Mouse (Mus musculus) heart, embryonic 16.5 days (tissue): ENCODE measurements around the gene Gsdma3. TPM values are rescaled to one million over a fixed set of nuclear protein-coding genes. Genes with fewer than 3 reads are reported as not detected.

Source experiments
- ATAC-seq: fragments of 200-750 bp; cut with Nextera tagmentation; replicated peaks from 2 replicates; pipeline ENCODE4 v1.8.0; 2017; ENCODE audit warnings: moderate number of reproducible peaks; ENCODE audit not compliant: insufficient read depth, low FRiP score; ENCODE audit errors: extremely low read depth
- H3K27ac ChIP-seq: fragments of 300-500 bp; sonication (generic); 2 replicates; pipeline ENCODE4 v1.5.1; 2014; ENCODE audit warnings: mild to moderate bottlenecking, low read length, control low read depth, moderate library complexity
- H3K27me3 ChIP-seq: fragments of 300-500 bp; sonication (generic); 2 replicates; pipeline ENCODE4 v1.6.1; 2014; ENCODE audit warnings: low read length, mixed read lengths; ENCODE audit not compliant: control insufficient read depth, insufficient read depth
- H3K36me3 ChIP-seq: fragments of 300-500 bp; sonication (generic); 2 replicates; pipeline ENCODE4 v1.6.1; 2014; ENCODE audit not compliant: control insufficient read depth, insufficient read depth
- H3K4me1 ChIP-seq: fragments of 300-500 bp; sonication (generic); 2 replicates; pipeline ENCODE4 v1.6.1; 2014; ENCODE audit warnings: low read length, mixed read lengths; ENCODE audit not compliant: control insufficient read depth, insufficient read depth
- H3K4me2 ChIP-seq: fragments of 300-500 bp; sonication (generic); 2 replicates; pipeline ENCODE4 v1.6.1; 2014; ENCODE audit warnings: low read depth, mild to moderate bottlenecking, control low read depth, low read length
- H3K4me3 ChIP-seq: fragments of 300-500 bp; sonication (generic); 2 replicates; pipeline ENCODE4 v1.5.1; 2014; ENCODE audit warnings: mild to moderate bottlenecking, control low read depth, low read length
- H3K9ac ChIP-seq: fragments of 300-500 bp; sonication (generic); 2 replicates; pipeline ENCODE4 v1.6.1; 2014; ENCODE audit warnings: low read length, control low read depth
- H3K9me3 ChIP-seq: fragments of 300-500 bp; sonication (generic); replicated peaks from 2 replicates; pipeline ENCODE4 v1.6.1; 2016; ENCODE audit warnings: low read length; ENCODE audit not compliant: control insufficient read depth
- WGBS: fragments of 180-500 bp; shearing (Covaris S2); extraction: QIAGEN DNeasy Blood & Tissue Kit; methylation state at CpG from one replicate; pipeline ENCODE4 v1.1.7; 2014; 5-methylcytosine and 5-hydroxymethylcytosine counted together
- polyA plus RNA-seq: library from polyadenylated mRNA; unstranded; fragments of >200 nt; fragmentation: Nextera tagmentation; extraction: Ambion mirVana; gene quantifications from 2 replicates; pipeline ENCODE4 v1.2.1, GENCODE M21; 2015

Gene Gsdma3
- 0.09 TPM in 1 of 2 replicates, not detected in the other for polyA plus RNA-seq

DNA sequence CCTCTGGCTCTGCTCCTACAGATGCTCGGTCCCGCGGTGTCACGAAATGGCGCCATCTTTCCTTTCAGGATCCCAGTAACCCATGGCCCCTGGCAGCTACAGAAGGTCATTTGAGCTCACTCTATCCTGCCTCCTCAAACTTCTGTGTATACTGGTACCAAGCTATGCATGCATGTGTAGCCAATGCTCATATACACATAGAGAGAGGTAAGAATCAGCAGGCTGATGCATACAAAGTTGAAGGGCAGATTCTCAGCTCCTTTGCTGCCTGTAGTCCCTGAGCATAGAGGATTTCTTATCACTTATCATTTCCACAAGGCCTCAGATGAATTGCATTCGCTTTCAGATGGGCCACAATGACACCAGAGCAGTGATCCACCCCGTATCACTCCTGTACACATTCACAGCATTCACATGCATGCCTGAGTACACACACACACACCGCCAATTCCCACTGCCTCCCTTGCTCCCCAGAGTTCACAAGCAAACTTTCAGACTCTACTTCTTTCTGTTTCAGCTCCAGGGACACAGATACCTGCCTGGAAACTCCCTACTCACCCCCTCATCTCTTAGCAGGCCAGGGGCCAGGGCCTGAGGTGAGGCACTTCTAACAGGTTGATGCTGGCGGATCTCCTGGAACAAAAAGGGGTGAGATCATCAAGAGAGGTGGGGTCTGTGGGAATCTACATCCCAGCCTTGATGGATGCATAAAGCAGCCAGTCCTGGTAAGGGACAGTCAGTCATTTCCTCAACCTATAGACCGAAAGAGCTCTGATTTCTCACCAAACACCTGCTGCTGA lies at the start of gene Gsdma3, which contains the start of gene Gm12355:
Gene Gsdma3, plus strand, starts transcription at position 750 of the 800 bp plus-strand sequence.
Gene Gm12355, minus strand, starts transcription at position 51 of the 800 bp plus-strand sequence.
- Histone ChIP-seq H3K9me3 (peaks cover 6% of the 10 kb centered on the region), H3K9ac (no peak within 1 kb of the TSS), H3K4me1 (no peaks in the 10 kb centered on the region), H3K27ac (no peak within 1 kb of the TSS), H3K36me3 (no peaks in the 10 kb centered on the region), H3K4me3 (no peak within 1 kb of the TSS), H3K27me3 (no peaks in the 10 kb centered on the region), H3K4me2 (no peak within 1 kb of the TSS)
- no peak for ATAC-seq
- WGBS, result 86% methylated on average over 10 of the region's 10 CpGs

DNA sequence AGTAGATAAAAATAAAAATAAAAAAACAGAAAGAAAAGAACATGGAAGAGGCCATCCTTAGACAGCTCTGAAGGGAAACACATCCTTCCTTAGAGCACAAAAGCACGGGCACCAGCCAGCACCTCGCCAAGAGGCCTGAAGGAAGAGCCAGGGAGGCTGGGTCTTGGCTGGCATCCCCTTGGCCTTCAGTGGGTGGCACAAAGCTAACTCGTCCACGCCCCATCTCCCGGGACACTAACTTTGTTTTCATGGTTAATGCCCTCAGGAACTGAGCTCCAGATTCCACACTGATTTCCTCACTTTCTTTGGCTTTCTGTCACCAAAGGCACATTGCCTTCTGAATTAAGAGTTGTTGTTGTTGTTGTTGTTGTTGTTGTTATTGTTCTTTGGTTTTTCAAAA lies 48.4 kb upstream of the Gsdma3 start:
- WGBS, result 89% methylated on average over 5 of the region's 5 CpGs
- Histone ChIP-seq H3K4me3 (no peak overlapping the region), H3K9ac (no peak overlapping the region), H3K27me3 (no peaks in the 10 kb centered on the region), H3K9me3 (no peaks in the 10 kb centered on the region), H3K4me2 (no peak overlapping the region), H3K27ac (no peak overlapping the region), H3K4me1 (peaks cover 20% of the 10 kb centered on the region), H3K36me3 (peaks cover 8% of the 10 kb centered on the region; the same call in 1 of the 2 replicates)
- no peak for ATAC-seq

DNA sequence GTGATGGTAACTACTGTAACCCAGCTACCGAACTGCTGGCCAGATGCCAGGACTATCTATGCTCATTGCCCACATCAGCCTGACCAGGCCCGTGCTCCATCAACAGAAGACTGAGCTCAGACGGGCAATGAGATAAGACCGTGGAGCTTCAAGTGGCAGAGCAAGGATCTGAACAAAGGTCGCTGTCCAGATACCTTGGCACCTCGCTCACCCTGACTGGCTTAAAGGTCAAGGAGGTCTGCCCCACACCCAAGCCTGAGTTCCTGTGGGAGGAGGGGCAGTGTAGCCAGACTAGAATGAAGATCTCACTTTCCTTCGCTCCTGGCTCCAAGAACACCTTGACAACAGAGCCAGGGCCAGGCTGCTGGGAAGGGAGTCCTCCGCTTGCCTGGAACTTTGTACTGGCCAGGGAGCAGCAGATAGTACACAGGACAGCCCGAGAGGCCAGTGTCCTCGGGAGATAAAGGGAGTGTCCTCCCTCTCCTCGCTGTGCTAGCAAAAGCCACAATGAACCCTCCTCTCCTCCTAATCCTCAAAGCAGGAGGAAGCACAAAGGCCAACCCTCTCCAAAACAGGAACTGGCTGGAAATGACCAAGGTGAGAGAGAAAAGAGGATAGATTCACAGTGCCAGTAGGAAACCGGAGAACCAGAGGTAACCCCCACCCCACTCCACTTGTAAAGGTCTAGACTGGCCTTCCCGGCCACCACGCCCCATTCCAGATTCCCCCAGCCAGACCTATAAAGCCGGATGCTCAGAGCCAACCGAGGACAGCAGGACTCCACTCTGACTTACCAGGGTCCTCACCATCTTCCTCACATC lies 45.6 kb upstream of the Gsdma3 start:
- H3K27me3 ChIP-seq, result no peaks in the 10 kb centered on the region
- H3K9me3 ChIP-seq, result no peaks in the 10 kb centered on the region
- WGBS, result 35% methylated on average over 16 of the region's 16 CpGs
- peaks cover 15% of the 10 kb centered on the region for H3K36me3 ChIP-seq
- no peak overlapping the region for H3K4me3 ChIP-seq
- 0 out of 2 replicates have a peak overlapping the region, but pooled peaks have one; percentile 37 for H3K27ac ChIP-seq
- no peak overlapping the region for H3K4me2 ChIP-seq
- peaks cover 37% of the 10 kb centered on the region for H3K4me1 ChIP-seq
- no peak overlapping the region for H3K9ac ChIP-seq
- ATAC-seq, result peak; percentile 49; the same call in 1 of the 2 replicates

DNA sequence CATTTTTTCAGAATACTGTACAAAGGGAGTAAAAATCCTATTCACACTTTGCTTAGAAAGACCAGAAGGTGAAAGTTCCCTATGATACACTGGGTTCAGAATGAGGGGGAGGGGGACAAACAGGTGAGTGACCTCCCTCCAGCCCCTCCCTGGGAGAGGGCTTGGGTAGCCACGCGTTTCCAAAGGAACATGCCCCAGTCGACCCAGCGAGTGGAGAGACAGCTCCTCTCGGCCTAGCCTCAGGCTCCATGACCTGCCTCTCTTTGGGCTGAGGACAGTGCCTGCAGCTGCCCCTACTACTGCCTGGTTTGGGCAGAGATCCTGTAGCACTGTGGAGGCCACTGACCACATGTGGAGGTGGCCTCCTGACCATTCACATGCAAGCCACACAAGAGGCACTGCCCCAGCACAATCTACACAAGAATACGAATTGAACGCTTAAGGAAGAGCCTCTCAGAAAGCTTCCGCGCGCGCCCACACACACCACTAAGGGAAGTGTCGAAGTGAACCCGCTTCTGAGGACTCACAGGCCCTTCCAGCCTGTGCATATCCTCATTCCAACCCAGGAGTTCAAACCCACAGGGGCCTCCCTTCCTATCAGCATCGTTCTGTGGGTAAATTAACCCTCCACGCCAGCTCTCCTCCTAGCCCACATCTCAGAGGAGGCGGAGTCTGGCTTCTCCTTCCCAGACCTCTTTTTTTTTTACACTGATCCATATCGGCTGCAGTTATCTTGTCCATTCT lies 44.7 kb upstream of the Gsdma3 start:
- no peak overlapping the region for H3K4me3 ChIP-seq
- no peaks in the 10 kb centered on the region for H3K27me3 ChIP-seq
- WGBS, result 59% methylated on average over 17 of the region's 17 CpGs
- no peak overlapping the region for H3K27ac ChIP-seq
- no peak overlapping the region for H3K9ac ChIP-seq
- no peak overlapping the region for H3K4me2 ChIP-seq
- peaks cover 15% of the 10 kb centered on the region for H3K36me3 ChIP-seq
- no peak for ATAC-seq
- H3K4me1 ChIP-seq, result peaks cover 46% of the 10 kb centered on the region
- H3K9me3 ChIP-seq, result no peaks in the 10 kb centered on the region

DNA sequence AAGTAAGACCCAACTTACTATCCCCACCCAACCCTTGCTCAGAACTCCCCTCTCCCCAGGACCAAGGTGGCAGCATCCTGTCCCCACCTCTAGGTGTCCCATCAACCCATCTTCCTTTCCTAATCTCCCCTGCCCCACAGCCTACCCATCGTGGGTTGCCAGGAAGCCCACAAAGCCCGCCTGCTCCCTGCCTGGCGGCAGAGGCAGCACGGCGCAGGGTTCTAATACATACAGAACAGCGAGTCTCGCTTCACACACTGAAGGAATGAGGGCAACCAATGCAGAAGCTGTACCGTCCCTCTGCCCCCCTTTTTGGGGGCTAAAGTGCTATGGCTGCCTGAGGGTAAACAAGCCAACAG lies 44.2 kb upstream of the Gsdma3 start:
- peaks cover 15% of the 10 kb centered on the region for H3K36me3 ChIP-seq
- H3K4me2 ChIP-seq, result no peak overlapping the region
- ATAC-seq, result no peak
- no peak overlapping the region for H3K4me3 ChIP-seq
- H3K27me3 ChIP-seq, result no peaks in the 10 kb centered on the region
- peaks cover 46% of the 10 kb centered on the region for H3K4me1 ChIP-seq
- H3K27ac ChIP-seq, result no peak overlapping the region
- no peak overlapping the region for H3K9ac ChIP-seq
- H3K9me3 ChIP-seq, result no peaks in the 10 kb centered on the region
- 78% methylated on average over 8 of the region's 8 CpGs for WGBS

DNA sequence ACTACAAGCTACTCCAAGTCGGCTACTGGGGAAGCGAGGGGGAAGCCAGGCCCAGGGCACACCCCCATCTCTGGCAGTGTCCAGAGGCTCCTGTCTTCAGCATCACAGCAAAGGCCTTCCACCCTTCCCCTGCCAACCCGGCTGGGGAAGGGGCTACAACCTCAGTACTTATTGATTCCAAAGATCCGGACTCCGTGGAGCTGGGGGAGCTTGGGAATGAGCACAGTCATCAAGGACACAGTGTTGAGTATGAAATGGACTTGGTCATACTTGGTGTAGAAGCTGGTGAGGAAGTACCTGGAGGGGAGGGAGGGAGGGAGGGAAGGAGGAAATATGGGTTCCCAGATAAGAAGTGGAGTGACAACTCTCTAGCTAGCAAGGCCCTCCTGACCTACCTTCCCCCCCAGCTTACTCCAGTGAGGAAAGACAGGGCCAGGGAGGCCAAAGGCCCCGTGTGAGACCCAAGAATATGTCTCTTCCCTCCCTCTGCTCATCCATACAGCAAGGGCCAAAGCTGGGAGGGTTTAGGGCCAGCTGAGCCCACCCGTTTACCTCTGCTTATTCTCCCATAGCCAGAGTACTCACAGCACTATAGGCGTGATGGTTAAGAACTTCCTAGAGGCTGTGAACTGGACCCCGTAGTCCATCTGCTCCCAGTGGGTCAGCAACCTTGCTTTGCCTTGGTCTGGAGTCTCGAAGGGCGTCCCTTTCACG lies 43.5 kb upstream of the Gsdma3 start:
- no peaks in the 10 kb centered on the region for H3K9me3 ChIP-seq
- WGBS, result 79% methylated on average over 12 of the region's 12 CpGs
- H3K27ac ChIP-seq, result no peak overlapping the region
- no peak for ATAC-seq
- H3K4me2 ChIP-seq, result no peak overlapping the region
- H3K36me3 ChIP-seq, result peaks cover 15% of the 10 kb centered on the region
- H3K4me1 ChIP-seq, result peaks cover 50% of the 10 kb centered on the region
- H3K9ac ChIP-seq, result no peak overlapping the region
- H3K4me3 ChIP-seq, result no peak overlapping the region
- H3K27me3 ChIP-seq, result no peaks in the 10 kb centered on the region

DNA sequence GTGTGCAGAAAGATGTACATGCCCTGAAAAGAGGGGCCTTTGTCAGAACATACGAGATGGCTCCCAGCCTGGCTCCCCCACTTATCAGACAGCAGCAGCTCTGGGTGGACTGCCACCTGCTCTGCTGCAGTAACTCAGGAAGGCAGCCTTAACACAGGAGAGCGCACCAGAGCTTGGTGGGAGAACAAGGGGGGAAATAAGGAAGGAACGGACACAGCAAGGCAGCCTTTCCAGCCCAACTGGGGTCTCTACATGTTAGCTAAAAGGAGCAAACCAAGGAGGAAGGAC lies 43.0 kb upstream of the Gsdma3 start:
- H3K27ac ChIP-seq, result no peak overlapping the region
- H3K4me1 ChIP-seq, result peaks cover 55% of the 10 kb centered on the region
- no peaks in the 10 kb centered on the region for H3K27me3 ChIP-seq
- ATAC-seq, result no peak
- no peaks in the 10 kb centered on the region for H3K9me3 ChIP-seq
- H3K4me2 ChIP-seq, result no peak overlapping the region
- H3K9ac ChIP-seq, result no peak overlapping the region
- no peak overlapping the region for H3K4me3 ChIP-seq
- peaks cover 15% of the 10 kb centered on the region for H3K36me3 ChIP-seq
- 85% methylated on average over 3 of the region's 3 CpGs for WGBS

DNA sequence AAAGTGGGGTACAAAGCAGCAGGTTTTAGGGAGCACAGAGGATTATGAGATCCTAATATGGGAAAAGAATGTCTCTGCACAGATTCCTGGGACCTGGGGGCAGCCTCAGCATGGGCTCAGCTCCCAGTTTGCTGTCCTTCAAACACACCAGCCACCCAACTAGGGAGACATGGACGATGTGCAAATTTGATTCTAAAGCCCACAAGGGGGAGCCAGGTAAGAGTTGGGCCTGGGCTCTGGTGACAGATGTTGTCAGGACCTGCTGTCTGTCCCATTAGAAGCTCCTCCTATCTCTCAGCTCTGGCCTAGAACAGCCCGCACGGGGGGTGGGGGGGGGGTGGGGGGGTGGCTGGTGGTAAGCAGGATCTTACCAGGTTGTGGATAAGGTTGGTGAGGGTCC lies 42.6 kb upstream of the Gsdma3 start:
- Histone ChIP-seq H3K27me3 (no peaks in the 10 kb centered on the region), H3K4me1 (peaks cover 59% of the 10 kb centered on the region), H3K4me2 (no peak overlapping the region), H3K9me3 (no peaks in the 10 kb centered on the region), H3K36me3 (peaks cover 15% of the 10 kb centered on the region), H3K9ac (no peak overlapping the region), H3K27ac (no peak overlapping the region), H3K4me3 (no peak overlapping the region)
- WGBS, result 20% methylated on average over 3 of the region's 3 CpGs
- no peak for ATAC-seq
